Mouse (Mus musculus) cerebellum, postnatal 4 days (tissue): ENCODE data around the gene Panx1.

Experiments used
- DNase-seq, 2 experiments: peaks; one replicate each; pipeline ENCODE4 v3.0.0; 2022; ENCODE audit warnings: low spot score in 2 of 2, mixed read lengths in 1 of 2

Panx1 gene

DNA sequence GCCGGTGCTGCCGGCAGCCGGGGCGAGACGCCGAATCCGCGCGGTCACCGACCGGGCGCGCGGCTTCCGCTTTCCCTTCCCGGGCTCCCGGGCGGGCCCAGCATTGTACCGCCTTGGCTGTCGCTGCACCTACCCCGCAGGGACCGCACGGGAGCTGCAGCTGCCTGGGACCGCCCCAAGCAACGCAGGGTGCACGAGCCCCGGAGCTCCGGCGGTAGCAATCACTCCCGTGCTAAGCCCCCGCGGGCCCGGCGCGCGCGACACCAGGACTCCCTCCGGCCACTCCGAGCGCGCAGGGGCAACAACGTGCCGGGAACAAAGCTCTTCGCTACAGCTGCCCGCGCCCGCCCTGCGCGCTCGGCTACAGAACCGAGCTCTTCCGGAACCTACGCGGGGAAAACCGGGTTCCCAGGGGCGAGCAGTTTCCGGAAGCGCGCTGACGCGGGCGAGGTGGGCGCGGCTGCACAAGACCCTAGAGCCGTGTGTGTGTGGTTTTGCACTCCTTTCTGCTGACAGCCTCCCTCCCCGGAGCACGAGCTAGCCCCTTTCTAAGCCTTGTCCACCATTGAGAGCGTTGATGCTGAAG, at the start of gene Panx1:
Gene Panx1, minus strand, starts transcription at position 395 of the 586 bp plus-strand sequence.
- peak; percentile 36 to 73 for DNase-seq

GRCm38 (mm10) chr9:15068686-15069295, 23.5 kb upstream of the Panx1 start:
- no peak for DNase-seq

- no peak for DNase-seq
Observed at GRCm38 (mm10) chr9:15067995-15068685, 22.9 kb upstream of the Panx1 start.

DNA sequence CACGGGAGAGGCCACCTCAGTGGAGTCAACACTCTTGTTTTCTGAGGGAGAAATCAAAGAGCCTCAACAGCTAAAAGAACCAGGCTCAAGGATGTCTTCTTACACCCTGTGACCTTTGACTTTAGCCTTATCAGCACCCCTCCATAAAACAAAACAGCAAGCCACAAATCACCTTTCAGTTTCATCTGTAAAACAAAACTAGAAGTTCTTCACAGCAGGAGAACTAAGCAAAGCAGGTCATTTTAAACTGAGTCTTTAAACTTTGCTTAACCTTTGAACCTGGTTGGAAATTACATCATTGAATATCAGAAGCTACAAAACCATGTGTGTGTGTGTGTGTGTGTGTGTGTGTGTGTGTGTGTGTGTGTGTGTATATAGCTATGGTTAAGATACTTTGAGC, 18.9 kb upstream of the Panx1 start:
- no peak for DNase-seq

DNA sequence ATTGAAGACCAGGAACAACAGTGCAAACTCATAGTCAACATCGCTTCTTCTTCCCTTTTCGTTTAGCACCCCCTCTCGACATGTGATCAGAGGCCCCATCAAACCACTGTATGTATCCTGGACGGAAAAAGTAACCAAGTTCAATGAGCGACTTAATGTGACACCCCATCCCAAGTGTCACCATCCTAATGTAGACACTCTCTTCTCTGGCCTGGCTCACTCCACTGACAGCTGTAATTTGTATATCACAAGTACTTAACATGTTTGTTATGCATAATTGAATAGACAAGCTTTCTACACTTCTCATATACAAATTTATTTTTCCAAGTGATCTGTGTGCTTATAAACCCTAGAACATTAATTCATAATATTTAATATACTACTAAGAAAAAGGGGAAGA, 15.6 kb upstream of the Panx1 start:
- no peak for DNase-seq

DNA sequence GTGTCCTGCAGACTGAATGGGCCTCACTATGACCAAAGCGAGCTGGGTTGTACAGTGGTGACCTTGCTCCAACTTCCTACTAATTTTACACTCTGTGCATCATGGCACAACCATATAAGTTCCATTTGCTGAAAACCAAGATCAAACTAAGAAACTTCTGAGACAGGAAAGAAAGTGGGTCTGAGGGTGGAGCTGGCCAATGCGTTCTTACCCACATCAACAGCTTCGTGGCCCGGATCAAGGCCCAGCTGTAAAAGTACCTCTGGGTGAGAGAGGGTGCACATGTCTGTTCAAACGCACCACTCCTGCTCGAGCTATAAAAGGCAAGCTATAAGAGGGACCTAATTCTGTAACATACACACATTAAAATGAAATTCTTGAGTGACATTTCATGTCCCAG, 14.7 kb upstream of the Panx1 start:
- no peak for DNase-seq

DNA sequence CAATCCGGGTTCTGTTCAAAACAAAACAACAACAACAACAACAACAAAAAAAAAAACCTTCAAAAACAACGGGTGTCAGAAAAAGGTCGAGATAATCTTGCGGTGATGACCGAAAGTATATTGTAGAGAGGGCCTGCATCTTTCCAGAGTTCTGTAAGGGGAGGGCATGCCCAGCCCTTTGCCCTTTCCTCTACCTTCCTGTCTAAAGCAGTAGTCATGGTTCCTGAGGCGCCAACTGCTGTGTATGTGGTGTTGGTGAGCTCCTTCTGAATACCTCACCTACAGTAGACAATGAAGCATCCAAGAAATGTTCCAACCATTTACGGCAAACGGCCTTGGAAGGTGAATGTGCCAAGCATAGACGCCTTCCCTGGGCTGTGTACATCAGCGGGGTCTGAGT, 462 bp upstream of the Panx1 start:
- DNase-seq = no peak

DNA sequence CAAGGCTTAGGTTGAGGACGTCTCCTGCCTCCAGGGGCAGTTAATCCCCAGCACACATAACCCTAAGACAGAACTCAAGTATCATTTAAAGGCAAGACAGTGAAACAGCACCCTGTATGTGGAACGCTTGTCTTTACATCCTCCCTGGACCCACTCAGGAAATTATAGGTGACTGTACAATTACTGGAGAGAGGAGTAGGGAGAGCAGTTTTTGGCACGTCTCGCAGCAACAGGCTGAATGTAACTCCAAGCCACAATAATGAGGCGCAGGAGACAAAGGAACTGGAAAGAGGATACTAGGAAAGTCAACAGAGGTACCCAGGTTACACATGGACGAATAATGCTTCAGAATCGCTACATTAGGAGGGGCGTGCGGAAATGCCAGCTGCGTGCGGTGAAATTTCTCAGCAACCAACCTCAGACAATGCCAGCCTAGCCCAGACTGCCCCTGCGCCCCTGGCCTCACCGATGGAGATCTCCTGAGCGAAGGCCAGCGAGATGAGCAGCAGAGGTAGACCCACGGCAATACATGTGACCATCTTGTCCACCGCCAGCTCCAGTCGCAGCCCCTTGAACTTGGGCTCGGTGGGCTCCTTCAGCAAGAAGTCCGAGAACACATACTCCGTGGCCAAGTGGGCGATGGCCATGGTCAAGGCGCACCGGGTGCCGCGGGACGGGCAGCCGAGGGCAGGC, 741 bp downstream of the Panx1 start:
- no peak for DNase-seq

DNA sequence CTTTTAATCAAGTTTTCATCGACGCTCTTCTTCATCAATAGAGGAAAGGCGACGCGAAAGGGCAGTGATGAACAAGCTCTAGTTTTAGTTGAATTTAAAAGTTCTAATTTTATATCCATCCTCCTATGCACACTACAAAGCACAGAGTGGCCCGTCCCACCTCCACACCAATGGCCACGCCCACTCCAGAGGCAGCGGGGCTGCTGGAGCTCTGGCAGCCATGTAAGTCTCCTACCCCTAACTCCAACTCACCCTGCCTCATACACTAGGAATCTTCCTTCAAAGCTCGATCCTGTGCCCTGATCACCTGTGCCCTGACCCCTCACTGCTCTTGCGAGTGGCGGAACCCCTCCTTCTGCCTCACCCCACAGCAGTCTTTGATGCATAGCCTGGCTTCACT, 3.7 kb downstream of the Panx1 start:
- no peak for DNase-seq

DNA sequence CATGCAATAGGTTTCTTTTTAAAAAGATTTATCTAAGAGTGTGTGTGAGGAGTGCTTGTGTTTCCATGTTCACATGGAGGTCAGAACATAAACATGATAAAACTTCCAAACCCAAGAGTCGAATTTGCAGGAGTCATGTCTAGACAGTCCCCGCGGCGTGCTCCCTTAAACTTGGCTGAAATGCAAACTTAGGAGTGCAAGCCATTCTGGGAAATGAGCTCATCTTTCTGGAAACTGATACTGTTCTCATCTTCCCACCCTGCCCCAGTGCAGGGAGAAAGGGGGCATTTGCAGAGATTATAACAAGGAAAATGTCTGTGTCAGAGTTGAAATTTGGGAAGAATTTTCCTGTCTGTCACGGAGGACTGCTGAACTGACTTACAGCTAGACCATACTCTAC, 5.4 kb downstream of the Panx1 start:
- no peak for DNase-seq

GRCm38 (mm10) chr9:15037704-15038103, 7.6 kb downstream of the Panx1 start:
- DNase-seq = no peak

DNA sequence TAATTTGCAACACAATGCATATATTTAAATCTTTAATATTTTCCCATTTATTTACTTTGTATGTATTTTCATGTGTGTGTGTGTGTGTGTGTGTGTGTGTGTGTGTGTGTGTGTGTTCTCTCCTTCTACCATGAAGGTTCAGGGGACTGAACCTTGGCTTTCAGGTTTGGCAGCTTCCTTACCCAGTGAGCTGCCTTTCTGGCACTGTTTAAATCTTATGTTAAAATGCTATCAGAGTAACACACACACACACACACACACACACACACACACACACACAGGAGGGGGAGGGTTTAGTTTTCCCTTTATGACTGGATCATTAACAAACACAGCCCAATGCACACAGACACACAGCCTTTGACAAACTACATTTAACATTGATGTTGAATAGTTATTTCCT, 8.0 kb downstream of the Panx1 start:
- no peak for DNase-seq

GRCm38 (mm10) chr9:15036807-15037206, 8.5 kb downstream of the Panx1 start:
- no peak for DNase-seq

GRCm38 (mm10) chr9:15036405-15036804, 8.9 kb downstream of the Panx1 start:
- no peak for DNase-seq

GRCm38 (mm10) chr9:15035979-15036378, 9.3 kb downstream of the Panx1 start:
- no peak for DNase-seq

GRCm38 (mm10) chr9:15034546-15035273, 10.6 kb downstream of the Panx1 start:
- DNase-seq = no peak

- no peak for DNase-seq
Observed at GRCm38 (mm10) chr9:15033568-15034160, 11.6 kb downstream of the Panx1 start.

DNA sequence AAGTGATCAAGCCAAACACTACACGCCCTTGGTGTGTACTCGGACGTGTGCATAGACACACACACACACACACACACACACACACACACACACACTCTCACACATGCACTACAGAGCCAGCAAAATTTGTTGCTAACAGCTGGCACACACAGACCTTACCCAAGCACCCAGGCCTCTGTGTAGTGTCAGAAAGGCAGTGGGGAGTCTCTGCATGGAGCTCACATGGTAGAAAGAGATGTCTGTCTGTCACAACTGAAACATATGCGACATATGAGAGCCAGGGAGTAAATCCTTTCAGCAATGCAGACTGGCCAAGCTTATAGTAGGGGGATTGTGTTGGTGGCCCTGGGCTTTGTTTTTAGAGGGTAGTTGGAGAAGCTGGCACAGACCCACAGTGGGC, 12.5 kb downstream of the Panx1 start:
- DNase-seq = no peak

DNA sequence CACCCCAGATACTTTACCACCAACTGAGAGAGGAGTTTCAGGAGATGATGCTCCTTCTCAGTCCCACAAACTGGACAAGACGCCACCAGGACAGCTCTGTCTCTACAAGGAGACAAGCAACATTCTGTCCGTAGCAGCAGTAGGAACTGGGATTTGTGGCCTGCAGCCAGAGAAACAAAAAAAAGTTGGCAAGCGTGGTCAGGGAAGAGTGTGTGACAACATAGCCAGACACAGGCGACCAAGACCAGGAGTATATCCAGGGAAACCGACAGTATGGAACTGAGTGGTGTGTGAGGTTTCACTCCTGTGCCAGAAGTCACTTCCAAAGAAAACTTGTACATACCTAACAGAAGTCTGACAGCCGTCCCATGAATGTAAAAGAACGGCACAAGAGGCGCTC, 14.5 kb downstream of the Panx1 start:
- DNase-seq = peak in 1 of 2 experiments; percentile 61

GRCm38 (mm10) chr9:15029025-15029727, 16.1 kb downstream of the Panx1 start:
- DNase-seq = peak in 1 of 2 experiments; percentile 47

- no peak for DNase-seq
Observed at GRCm38 (mm10) chr9:15027725-15028124, 17.6 kb downstream of the Panx1 start.
